Mouse (Mus musculus) CD4-positive helper T cell, adult 2 months (primary cell): ENCODE results near the gene Megf8.
"Not testable (repeated sequence)": the region's sequence is repeated elsewhere in the genome, so short reads cannot be mapped to it uniquely, and the experiment has no call there.

Experiments used
- DNase-seq: peaks from one replicate; pipeline ENCODE4 v3.0.0-alpha.2; 2012; ENCODE audit warnings: low read depth, missing footprints, low spot score

Megf8 gene

GRCm38 (mm10) chr7:25297454-25298325, 19.3 kb upstream of the Megf8 start, which contains the start of gene Pafah1b3:
TSS of gene Pafah1b3 (minus strand) at chr7:25297986.
- peak; percentile 70 for DNase-seq

DNA sequence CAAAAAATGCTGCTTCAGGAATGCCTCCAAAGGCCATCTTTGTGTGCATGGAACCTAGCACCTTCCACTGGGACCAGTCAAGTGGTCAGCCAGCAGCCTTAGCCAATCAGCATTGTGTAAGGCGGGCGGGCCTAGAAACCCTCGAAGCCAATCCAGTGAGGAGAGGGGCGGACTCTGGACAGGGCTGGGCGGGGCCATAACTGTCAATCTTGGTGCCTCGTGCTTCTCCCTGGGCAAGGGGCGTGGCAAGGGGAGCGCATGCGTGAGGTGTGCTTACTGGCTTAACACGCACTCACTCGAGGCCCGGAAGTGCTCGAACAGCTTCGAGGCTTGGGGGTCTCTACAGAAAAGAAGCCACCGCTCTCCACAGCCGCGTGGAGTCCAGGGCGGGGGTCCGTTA, 15.9 kb upstream of the Megf8 start, which contains the start of gene Prr19:
Gene Prr19, plus strand, starts transcription at position 349 of the 400 bp plus-strand sequence.
- no peak for DNase-seq

DNA sequence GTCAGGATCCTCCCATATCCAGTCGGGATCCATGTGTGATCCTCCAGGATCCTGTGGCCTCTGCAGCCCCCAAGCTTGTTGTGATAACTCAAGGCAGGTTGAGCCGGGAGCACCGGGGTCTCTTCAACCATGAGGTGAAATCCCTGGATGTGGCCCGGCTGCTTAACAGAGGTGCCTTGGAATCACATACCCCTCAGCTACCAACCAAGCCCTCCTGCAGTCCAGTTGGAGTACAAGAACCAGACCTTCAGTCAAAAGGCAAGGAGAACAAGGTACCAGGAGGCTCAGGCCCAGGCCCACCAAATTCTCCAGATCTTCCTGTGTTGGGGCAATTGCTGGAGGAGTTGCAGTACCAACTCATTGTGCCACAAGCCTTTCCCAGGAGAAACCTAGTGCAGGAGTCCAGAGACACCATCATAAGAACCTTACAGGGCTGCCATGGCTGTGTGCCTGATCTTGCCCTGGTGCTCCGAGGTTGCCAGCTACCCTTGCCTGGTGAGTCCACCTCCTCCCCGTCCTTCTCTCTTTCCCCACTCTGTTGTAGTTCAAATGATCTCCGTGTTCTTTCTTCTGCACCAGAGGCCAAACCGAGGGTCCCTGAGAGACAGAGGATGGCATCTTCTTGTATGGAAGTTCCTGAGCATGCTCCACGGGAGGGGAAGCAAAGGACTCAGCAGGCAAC, 13.8 kb upstream of the Megf8 start:
- DNase-seq, result no peak

DNA sequence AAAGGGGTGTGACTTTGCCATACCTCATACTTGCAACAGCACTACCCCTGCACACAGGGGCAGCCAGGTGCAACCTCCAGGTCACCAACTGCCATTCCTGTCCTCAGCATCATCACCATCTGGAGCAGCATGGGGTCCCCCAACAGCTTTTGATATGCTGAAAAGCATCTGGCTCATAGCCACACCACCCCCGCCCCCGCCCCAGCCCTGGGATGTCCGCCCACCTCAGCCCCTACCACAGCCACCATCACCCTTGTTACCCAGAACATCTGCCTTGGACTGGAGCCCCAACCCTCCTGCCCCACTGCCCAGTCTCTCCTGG, 13.3 kb upstream of the Megf8 start:
- no peak for DNase-seq

- DNase-seq, result no peak
These were observed 11.5 kb upstream of the Megf8 start for GRCm38 (mm10) chr7:25305481-25305880.

- DNase-seq, result peak; percentile 43
These were observed 10.9 kb upstream of the Megf8 start, which contains the start of gene Tmem145 for GRCm38 (mm10) chr7:25305956-25306613. TSS of gene Tmem145 (plus strand) at chr7:25306106.

DNA sequence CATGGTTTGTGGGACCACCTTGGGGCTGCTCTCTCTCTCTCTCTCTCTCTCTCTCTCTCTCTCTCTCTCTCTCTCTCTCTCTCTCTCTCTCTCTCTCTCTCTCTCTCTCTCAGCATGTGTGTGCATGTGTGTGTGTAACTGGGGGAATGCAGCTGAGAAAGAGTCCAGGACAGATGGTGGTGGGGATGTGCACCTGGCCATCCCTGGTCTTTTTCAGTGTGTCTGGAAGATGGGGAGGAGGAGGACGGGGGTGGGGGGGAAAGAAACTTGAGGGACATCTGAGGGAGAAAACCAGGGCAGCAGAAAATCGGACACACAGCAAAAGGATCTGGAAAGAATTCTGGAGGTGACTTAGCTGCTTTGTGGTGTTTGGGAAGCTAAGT, 10.4 kb upstream of the Megf8 start:
- no peak for DNase-seq

GRCm38 (mm10) chr7:25308702-25309318, 8.2 kb upstream of the Megf8 start:
- no peak for DNase-seq

GRCm38 (mm10) chr7:25309425-25309824, 7.5 kb upstream of the Megf8 start:
- no peak for DNase-seq

GRCm38 (mm10) chr7:25311193-25311592, 5.8 kb upstream of the Megf8 start:
- DNase-seq, result no peak

GRCm38 (mm10) chr7:25313325-25313724, 3.6 kb upstream of the Megf8 start:
- DNase-seq, result no peak

DNA sequence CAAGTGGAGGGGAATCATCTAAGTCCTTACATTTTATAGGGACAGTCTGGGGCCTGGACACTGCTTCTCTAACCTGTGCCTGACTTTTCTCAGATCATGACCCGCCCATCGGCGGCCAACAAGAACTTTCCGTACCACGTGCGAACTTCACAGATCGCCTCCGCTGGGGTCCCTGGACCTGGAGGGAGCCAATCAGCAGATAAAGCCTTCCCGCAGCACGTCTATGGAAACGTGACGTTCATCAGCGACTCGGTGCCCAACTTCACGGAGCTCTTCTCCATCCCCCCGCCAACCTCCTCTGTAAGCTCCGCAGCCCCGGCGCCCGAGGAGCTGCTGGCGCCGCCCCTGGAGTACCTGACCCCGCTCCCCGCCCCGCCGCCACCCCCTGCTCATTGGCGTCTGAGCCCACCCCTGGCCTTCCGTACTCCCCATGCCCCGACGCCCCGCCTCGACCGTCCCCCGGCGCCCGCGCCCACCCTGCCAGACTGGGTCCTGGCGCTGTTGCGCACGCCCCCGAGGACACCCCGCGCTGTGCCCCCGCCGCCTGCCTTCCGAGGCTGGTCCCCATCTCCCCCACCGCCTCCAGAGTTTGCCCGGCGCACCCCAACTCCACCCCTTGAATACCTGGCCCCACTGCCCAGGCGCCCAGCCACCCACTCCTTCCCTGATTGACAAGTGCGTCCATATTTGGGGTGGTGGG, 2.2 kb upstream of the Megf8 start:
- no peak for DNase-seq

GRCm38 (mm10) chr7:25315306-25316041, 1.5 kb upstream of the Megf8 start:
- DNase-seq, result peak; percentile 21

- no peak for DNase-seq
These were observed 559 bp downstream of the Megf8 start for GRCm38 (mm10) chr7:25317446-25317999.

- DNase-seq, result no peak
These were observed 5.1 kb downstream of the Megf8 start for GRCm38 (mm10) chr7:25322058-25322484.

DNA sequence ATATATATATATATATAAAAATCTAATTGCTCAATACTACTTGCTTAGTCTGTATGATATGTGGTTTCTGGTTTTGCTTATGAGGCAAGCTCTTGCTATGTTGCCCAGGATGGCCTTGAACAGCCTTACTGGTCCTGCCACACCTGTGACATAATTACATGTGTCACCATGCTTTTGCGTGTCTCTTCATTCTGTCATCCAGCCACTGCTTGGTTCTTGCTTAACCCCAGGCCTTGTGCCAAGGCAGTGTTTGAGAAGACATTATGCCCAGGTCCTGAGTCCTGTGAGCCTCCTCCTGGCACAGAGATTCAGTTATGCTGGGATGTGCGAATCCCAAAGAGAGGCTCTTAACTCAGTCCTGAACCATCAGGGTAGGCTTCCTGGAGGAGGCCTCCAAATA, 6.3 kb downstream of the Megf8 start:
- no peak for DNase-seq

GRCm38 (mm10) chr7:25325431-25325830, 8.5 kb downstream of the Megf8 start:
- DNase-seq, result not testable (repeated sequence)

DNA sequence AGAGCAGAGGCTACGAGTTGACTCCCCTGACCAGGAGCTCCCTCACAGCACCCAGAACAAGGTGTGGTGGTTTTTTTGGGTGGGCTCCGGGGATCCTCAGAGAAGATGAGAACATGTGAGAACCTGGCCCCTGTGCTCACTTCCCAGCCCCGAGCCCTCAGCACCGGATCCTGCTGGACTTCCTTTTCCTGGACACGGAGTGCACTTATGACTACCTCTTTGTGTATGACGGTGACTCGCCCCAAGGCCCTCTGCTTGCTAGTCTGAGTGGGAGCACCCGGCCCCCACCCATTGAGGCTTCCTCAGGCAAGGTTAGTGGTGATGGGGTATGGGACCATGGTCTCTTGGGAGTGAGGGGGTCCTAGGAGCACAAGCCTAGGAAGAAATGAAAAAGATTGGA, 9.3 kb downstream of the Megf8 start:
- no peak for DNase-seq

DNA sequence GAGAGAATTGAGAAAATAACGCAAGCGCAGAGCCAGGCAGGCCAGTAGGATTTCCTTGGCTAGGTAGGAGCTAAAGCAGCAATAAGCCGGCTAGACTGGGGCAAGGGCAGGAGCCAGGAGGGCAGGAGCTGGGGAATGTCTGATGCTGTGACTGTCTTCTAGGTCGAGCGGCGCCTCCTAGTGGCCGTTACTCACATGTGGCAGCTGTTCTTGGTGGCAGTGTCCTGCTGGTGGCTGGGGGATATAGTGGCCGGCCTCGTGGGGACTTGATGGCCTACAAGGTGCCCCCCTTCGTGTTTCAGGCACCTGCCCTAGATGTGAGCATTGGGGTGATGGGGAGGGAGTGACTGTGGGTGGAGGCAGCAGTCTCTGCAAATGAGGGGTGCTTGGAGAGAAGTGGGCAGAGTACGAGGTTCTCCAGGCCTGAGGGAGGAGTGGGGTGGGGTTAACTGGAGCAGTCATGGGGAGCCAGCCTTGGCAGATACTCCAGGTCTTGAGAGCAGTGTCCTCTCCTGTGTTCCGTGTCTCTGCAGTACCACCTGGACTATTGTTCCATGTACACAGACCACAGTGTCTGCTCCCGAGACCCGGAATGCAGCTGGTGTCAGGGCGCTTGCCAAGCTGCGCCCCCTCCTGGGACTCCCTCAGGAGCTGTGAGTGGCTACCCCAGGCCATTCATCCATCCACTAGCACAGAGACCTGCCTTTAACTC, 16.8 kb downstream of the Megf8 start:
- peak; percentile 74 for DNase-seq

GRCm38 (mm10) chr7:25334472-25334871, 17.5 kb downstream of the Megf8 start:
- no peak for DNase-seq
